8 mouse cellular contexts compared by ENCODE assay signal in the genomic region with DNA sequence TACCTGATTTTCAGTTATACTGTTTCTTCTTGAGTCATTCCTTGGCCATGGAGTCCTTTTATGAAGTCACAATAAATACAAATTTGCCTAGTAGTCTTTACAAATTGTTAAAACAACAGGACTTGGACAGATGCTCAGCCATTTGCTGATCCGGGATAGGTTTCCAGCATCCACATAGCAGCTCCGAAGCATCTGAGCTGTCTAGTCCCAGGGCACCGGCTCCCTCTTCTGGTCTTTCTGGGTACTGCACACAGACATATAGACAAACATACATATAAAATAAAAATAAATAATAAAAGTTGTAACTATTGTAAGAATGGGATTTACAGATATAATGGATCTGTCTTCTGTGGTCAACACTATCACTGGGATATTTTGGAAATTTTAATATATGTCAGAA.
DNase-seq lines count a peak whose midpoint lies in the region; ATAC-seq and TF ChIP-seq lines count a peak whose summit lies in the region.
"Had no signal": no experiment of that assay in that cellular context is flagged by ENCODE, and none has a peak within 500 bp of the region (broad histone marks: within the 10 kb centered on the region; RNA-seq: fewer than 3 reads in every experiment).

No protein-coding gene starts in this region.

- H3K27me3 ChIP-seq in intestine, postnatal 0 days (replicated peaks; ENCODE audit: control insufficient read depth, insufficient read depth, low read length): no peaks in the 10 kb centered on the region
- H3K27me3 ChIP-seq in intestine, embryonic 16.5 days (replicated peaks; ENCODE audit: control insufficient read depth, insufficient read depth, low read length): no peaks in the 10 kb centered on the region
- H3K27me3 ChIP-seq: stomach, embryonic 15.5 days had no signal

- no peak for ATAC-seq in intestine, postnatal 0 days
- no peak for ATAC-seq in intestine, embryonic 16.5 days

- H3K4me3 ChIP-seq in intestine, postnatal 0 days (ENCODE audit: low read depth, low read length): no peak overlapping the region
- no peak overlapping the region for H3K4me3 ChIP-seq in intestine, embryonic 16.5 days (ENCODE audit: low read length)
- H3K4me3 ChIP-seq: stomach, embryonic 15.5 days had no signal

- peak; percentile 64 for TF ChIP-seq CTCF in intestine, postnatal 0 days (IDR thresholded peaks at IDR 0.05; ENCODE audit: low read depth)

- H3K36me3 ChIP-seq in intestine, postnatal 0 days (ENCODE audit: control insufficient read depth, insufficient read depth): no peaks in the 10 kb centered on the region
- H3K36me3 ChIP-seq in intestine, embryonic 16.5 days (ENCODE audit: control insufficient read depth, insufficient read depth, low read length): no peaks in the 10 kb centered on the region
- H3K36me3 ChIP-seq: stomach, embryonic 15.5 days had no signal

- H3K9ac ChIP-seq in intestine, postnatal 0 days (ENCODE audit: low read depth, low read length): no peak overlapping the region
- no peak overlapping the region for H3K9ac ChIP-seq in intestine, embryonic 16.5 days (ENCODE audit: low read depth, low read length)
- H3K9ac ChIP-seq: stomach, embryonic 15.5 days had no signal

- H3K4me1 ChIP-seq in intestine, postnatal 0 days (replicated peaks; ENCODE audit: control insufficient read depth, insufficient read depth, low read length): no peaks in the 10 kb centered on the region
- H3K4me1 ChIP-seq in intestine, embryonic 16.5 days (ENCODE audit: control insufficient read depth, insufficient read depth, low read length): no peaks in the 10 kb centered on the region
- H3K4me1 ChIP-seq: stomach, embryonic 15.5 days had no signal

- H3K4me2 ChIP-seq in intestine, postnatal 0 days (replicated peaks; ENCODE audit: low read depth): no peak overlapping the region
- no peak overlapping the region for H3K4me2 ChIP-seq in intestine, embryonic 16.5 days (ENCODE audit: low read depth, low read length)
- H3K4me2 ChIP-seq: stomach, embryonic 15.5 days had no signal

- no peak overlapping the region for H3K27ac ChIP-seq in intestine, postnatal 0 days (ENCODE audit: low read depth, low read length)
- H3K27ac ChIP-seq in intestine, embryonic 16.5 days (ENCODE audit: low read length): no peak overlapping the region
- H3K27ac ChIP-seq: stomach, embryonic 15.5 days had no signal

- H3K9me3 ChIP-seq in intestine, postnatal 0 days (ENCODE audit: control insufficient read depth): no peaks in the 10 kb centered on the region
- no peaks in the 10 kb centered on the region for H3K9me3 ChIP-seq in intestine, embryonic 16.5 days (ENCODE audit: control insufficient read depth, low read length)
- H3K9me3 ChIP-seq: stomach, embryonic 15.5 days had no signal

- peak; percentile 56 to 63 for DNase-seq in CD8-positive naive resting alpha-beta T cell, adult 2 months (ENCODE audit: low read depth in 2 of 2, low spot score in 2 of 2)
- DNase-seq in MEL-GATA-1-ER (ENCODE audit: extremely low read depth, low read depth): peak; percentile 27
- DNase-seq in kidney, postnatal 4 days: peak; percentile 49 to 52
- peak; percentile 66 for DNase-seq in testis, postnatal 10 days (ENCODE audit: low spot score)
- no peak for DNase-seq in frontal cortex, postnatal 36 days (ENCODE audit: low spot score in 2 of 2)

- 70% methylated on average over 3 of the region's 3 CpGs for WGBS in intestine, postnatal 0 days
- WGBS in intestine, embryonic 16.5 days: 64% methylated on average over 3 of the region's 3 CpGs

Comparison
In these comparisons a context has a peak if more than half of its experiments do, and no peak if none do; other contexts are left out.
1. DNase-seq: peak in CD8-positive naive resting alpha-beta T cell, adult 2 months (2 of 2), MEL-GATA-1-ER (single experiment), kidney, postnatal 4 days (2 of 2) and testis, postnatal 10 days (single experiment); none in frontal cortex, postnatal 36 days (0 of 2).